Mouse (Mus musculus) adrenal gland, adult (tissue): ENCODE measurements around the gene Hist1h2bl.
"Not testable (repeated sequence)": the region's sequence is repeated elsewhere in the genome, so short reads cannot be mapped to it uniquely, and the experiment has no call there.

Experiments used
- DNase-seq, 2 experiments: peaks; one replicate each; pipeline ENCODE4 v3.0.0; 2022 to 2023; ENCODE audit warnings: low spot score in 1 of 2; ENCODE audit not compliant: inconsistent age in 2 of 2

The Hist1h2bl gene

GRCm38 (mm10) chr13:21722993-21723836, 7.3 kb upstream of the Hist1h2bl start:
- no peak for DNase-seq

GRCm38 (mm10) chr13:21722373-21722925, 6.5 kb upstream of the Hist1h2bl start:
- DNase-seq = no peak

GRCm38 (mm10) chr13:21721757-21722372, 5.9 kb upstream of the Hist1h2bl start, which contains the start of gene Hist1h2bm:
Gene Hist1h2bm (plus strand): TSS chr13:21722044.
- DNase-seq = peak; percentile 51 to 90

GRCm38 (mm10) chr13:21721107-21721756, 5.3 kb upstream of the Hist1h2bl start:
- not testable (repeated sequence) for DNase-seq

- no peak for DNase-seq
Measured at GRCm38 (mm10) chr13:21718381-21719080, 2.6 kb upstream of the Hist1h2bl start.

GRCm38 (mm10) chr13:21717397-21718357, 1.7 kb upstream of the Hist1h2bl start, which contains the start of gene Hist1h3h:
Gene Hist1h3h (plus strand): TSS chr13:21717659.
- DNase-seq = peak; percentile 79 to 94

- peak; percentile 20 to 72 for DNase-seq
Measured at GRCm38 (mm10) chr13:21716540-21717391, 823 bp upstream of the Hist1h2bl start.

- no peak for DNase-seq
Measured at GRCm38 (mm10) chr13:21715131-21715863, 646 bp downstream of the Hist1h2bl start.

GRCm38 (mm10) chr13:21714725-21715124, 1.2 kb downstream of the Hist1h2bl start:
- peak; percentile 51 to 90 for DNase-seq

- no peak for DNase-seq
Measured at GRCm38 (mm10) chr13:21711698-21712097, 4.2 kb downstream of the Hist1h2bl start.

GRCm38 (mm10) chr13:21710821-21711525, 5.0 kb downstream of the Hist1h2bl start:
- peak; percentile 80 to 96 for DNase-seq

GRCm38 (mm10) chr13:21710031-21710711, 5.8 kb downstream of the Hist1h2bl start:
- DNase-seq = peak; percentile 90 to 98

GRCm38 (mm10) chr13:21706669-21707068, 9.3 kb downstream of the Hist1h2bl start:
- peak in 1 of 2 experiments; percentile 9 for DNase-seq

GRCm38 (mm10) chr13:21697811-21698210, 18.1 kb downstream of the Hist1h2bl start, which contains the start of gene Olfr1359:
Gene Olfr1359 (plus strand): TSS chr13:21698111.
- DNase-seq = no peak

GRCm38 (mm10) chr13:21677305-21677704, 38.6 kb downstream of the Hist1h2bl start, which contains the start of gene Olfr1360:
Gene Olfr1360 (minus strand): TSS chr13:21677405.
- no peak for DNase-seq
